Mouse (Mus musculus) stomach, postnatal 0 days (tissue): ENCODE data around the gene BC005624.

ENCODE experiments used
- CTCF ChIP-seq: IDR thresholded peaks from 2 replicates; pipeline ENCODE4 v1.5.1; 2016; ENCODE audit warnings: antibody characterized with exemption, low read depth, mild to moderate bottlenecking, moderate library complexity
- EP300 ChIP-seq: optimal IDR thresholded peaks from 2 replicates; pipeline ENCODE3; 2016; ENCODE audit warnings: antibody characterized with exemption

DNA sequence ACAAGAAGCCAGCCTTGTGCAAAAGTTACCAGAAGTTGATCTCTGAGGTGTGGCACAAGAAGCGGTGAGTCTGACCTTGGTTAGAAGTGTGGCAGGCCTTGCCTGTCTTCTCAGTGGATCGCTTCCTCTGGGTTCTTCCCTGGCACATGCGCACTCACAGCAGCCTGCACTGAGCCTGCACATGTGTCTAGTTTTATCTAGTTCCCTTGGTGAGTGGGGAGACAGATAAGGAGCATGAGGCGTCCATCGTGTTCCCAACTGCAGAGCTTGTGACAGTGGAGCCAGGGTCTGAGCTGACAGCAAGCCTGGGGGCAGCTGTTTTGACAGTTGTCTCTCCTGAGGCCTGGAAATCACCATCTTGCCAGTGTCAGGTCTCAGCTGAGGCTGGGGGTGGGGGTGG lies 24.4 kb upstream of the BC005624 start:
- TF ChIP-seq CTCF: no peak
- TF ChIP-seq EP300: no peak
